Mouse (Mus musculus) frontal cortex, postnatal 36 days (tissue): Measurements from ENCODE around the gene Gm11172.
"Not testable (repeated sequence)": the region's sequence is repeated elsewhere in the genome, so short reads cannot be mapped to it uniquely, and the experiment has no call there.

Experiments
- DNase-seq, 2 experiments: peaks; one replicate each; pipeline ENCODE4 v3.0.0; 2022; ENCODE audit warnings: low spot score in 2 of 2

Gm11172 gene

DNA sequence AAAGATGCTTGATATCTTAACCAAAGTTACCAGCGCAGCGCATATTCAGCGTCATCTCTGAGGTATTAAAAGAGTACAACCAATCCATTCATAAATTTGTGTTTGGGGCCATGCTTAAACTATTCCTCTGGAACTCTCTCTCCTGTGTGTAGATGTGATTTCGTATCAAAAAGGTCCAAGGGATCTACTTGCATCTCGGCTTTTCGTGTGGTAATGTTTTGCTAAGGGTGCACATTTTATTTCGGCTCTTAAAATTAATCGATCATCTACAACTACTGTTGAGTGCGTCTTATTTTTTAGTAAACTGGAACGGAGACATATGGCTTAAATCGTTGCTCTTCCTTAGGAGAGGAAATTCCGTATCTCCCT is 21.8 kb downstream of the Gm11172 start:
- no peak for DNase-seq

DNA sequence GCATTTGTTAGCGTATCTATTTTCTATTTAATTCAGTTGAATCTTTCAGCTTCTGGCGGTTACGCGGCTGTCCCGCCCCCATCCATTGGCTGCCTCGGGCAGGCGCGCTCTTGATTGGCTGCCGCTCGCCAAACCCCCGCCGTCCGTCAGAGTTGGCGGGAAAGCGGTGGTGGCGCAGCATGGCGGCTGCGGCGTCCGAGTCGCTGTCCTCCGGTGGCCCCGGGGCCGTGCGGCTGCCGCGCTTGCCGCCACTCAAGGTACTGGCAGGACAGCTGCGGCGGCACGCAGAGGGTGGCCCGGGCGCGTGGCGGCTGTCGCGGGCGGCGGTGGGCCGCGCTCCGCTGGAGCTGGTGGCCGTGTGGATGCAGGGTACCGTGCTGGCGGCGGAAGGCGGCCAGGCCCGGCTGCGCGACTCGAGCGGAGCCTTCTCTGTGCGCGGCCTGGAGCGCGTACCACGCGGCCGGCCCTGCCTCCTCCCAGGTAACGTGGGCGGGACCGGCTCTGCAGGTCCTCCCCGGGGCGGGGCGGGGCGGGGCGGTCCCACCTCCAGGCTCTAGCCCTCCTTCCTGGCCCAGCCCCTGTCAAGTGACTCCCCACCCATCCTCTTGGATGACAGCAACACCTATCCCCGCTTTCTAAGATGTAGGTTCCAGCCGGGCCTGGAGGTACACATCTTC is 22.3 kb downstream of the Gm11172 start, which contains the start of gene Rmi2:
Rmi2 (plus strand) TSS at position 149 of the 677 bp plus-strand sequence.
- peak; percentile 76 to 81 for DNase-seq

GRCm38 (mm10) chr16:10836388-10836787 is 23.7 kb downstream of the Gm11172 start:
- DNase-seq = no peak

GRCm38 (mm10) chr16:10837250-10837649 is 24.5 kb downstream of the Gm11172 start:
- DNase-seq = no peak

- DNase-seq = no peak
Measured at GRCm38 (mm10) chr16:10837903-10838302, 25.2 kb downstream of the Gm11172 start.

DNA sequence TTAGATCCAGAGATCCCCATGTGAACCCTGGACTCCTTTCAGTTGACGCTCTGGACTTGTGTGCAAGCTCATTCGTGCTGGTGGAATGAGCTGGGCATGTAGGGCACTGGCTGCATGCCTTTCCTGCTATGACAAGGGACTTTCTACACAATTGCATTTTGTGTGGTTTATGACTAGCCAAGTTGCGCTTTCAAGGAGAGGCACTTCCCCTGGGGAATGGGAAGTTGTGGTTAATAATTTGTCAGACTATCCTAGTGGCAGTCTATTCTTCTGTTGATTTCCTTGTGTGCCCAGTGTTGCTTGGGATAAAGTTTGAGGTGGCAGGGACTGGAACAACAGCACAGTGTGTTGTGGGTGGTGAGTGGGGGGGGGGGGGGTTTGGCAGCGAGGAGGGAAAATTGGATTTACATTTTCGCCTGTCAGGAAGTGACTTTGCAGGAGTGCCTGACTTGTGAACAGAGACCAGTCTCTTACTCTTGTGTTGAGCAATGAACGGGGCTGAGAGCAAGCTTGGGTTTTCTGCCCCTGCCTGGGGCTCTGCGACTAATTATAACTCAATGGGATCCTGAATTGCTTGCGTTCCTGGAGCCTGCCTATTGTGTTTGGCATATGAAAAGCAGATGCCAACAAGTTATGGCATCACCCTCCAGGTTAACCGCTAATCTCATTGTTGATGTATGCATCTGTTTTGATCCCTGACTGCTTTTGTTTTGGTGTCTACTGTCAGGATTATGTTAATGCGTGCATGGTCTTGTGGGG is 26.0 kb downstream of the Gm11172 start:
- DNase-seq = no peak

DNA sequence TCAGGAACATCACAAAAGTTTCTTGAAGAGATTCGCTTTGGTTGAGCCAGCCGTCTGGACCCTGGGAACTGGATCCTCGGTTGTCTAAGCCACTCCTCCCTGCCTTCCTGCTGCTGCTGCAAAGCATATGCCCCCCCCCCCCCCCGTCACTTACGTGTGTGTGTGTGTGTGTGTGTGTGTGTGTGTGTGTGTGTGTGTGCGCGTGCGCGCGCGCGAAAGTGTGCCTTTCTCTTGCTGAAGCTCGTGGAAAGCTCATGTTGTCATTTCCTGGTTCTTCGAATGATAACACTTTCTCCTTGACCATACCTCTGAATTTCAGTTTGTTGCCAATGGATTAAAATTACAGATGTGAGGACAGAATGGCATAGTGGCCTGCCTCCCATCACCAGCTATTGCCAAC is 27.3 kb downstream of the Gm11172 start:
- no peak for DNase-seq

GRCm38 (mm10) chr16:10842282-10842855 is 29.7 kb downstream of the Gm11172 start:
- DNase-seq = no peak

- no peak for DNase-seq
Measured at GRCm38 (mm10) chr16:10843486-10844318, 31.0 kb downstream of the Gm11172 start.

- no peak for DNase-seq
Measured at GRCm38 (mm10) chr16:10844319-10844670, 31.6 kb downstream of the Gm11172 start.

DNA sequence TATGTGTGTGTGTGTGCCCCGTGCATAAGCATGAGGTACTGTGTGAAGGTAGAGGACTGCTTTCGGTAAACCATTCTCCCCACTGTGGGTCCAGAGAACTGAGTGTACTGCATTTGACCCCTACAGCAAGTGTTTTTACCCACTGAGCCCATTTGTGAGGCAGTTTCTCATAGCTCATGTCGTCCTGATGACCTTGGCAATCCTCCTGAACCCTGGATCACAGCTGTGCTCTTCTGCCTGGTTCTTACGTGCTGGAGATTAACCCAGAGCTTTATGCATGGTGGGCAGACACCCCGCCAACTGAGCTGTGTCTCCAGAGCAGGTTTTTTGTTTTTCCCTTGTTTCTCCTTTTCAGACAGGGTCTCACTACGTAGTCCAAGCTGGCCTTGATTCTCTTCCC is 33.2 kb downstream of the Gm11172 start:
- DNase-seq = no peak

DNA sequence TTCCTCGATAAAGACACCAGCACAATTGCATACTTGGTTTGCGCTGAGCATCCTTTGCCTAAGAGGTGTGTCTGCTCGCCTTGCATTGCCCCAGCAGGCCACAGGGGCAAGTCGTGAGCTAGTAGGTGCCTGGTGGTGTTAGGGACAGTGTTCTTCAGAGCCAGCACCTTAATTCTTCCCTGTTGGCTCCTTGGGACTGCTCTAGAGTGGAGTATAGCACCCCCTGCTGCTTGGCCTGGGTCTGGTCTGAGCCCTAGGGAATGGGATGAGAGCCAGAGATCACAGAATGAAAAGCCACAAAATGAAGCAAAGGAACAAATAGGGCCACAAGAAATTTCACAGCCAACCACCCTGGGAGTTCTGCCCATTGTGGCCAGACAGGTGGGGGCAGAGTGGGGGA is 33.8 kb downstream of the Gm11172 start:
- peak; percentile 48 to 62 for DNase-seq

DNA sequence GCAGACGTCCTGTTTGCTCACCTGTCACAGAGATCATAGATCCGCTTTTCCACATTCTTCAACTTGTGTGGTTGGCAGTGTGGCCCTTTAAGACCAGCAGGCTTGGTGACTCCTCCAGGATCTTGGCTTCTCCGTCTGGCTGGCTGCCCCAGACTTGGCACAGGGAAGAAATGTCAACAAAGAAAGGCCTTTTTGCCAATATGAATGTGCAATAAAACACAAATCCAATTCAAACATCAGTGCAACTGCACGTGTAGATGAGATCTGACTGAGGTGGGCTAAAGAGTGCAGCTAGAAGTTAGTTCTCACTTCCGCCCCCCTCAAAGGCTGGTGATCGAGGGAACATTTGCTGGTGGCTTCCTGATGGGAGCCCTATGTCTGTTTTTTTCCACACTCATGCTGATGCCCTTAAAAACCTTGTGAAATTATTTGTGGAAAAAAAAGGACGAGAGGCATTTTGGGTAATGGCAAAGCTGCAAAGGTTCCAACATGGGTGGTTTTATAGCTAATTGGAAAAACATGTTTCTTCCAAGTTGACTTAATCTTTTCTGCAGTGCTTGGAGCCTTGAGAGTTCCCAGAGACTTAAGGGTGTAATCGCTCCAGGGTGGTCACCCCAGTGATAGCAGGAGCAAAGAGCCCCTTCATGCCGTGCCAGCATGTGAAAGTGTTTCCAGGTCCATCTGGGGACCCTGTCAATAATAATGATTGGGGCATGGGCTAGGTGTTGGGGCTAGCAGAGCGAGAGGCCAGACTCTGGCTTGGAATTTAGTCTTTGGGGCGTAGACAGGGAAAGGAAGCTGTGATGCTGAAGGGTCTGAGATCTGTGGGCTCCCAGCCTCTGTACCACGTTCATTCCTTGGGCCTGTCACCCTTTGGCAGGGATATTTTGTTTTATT is 37.5 kb downstream of the Gm11172 start:
- peak; percentile 34 to 53 for DNase-seq

DNA sequence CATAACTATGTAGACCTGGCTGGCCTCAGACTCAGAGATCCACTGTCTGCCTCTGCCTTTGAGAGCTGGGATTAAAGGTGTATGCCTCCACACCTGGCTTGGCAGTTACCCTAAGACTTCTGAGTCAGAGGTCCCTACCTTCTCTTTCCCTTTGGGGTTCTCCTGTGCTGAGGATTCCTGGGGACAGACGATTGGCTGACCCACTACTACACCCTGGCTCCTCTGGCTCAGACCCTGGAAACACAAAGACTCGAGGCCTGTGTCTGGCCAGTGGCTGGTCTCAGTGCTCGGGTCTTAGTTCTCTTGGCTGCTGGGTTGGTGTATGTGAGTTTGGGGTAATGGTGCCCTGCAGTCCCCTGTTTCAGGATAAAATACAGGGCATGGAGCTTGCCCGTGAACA is 38.2 kb downstream of the Gm11172 start:
- no peak for DNase-seq

- not testable (repeated sequence) for DNase-seq
Measured at GRCm38 (mm10) chr16:10852216-10852615, 39.5 kb downstream of the Gm11172 start.

- no peak for DNase-seq
Measured at GRCm38 (mm10) chr16:10859726-10860245, 47.1 kb downstream of the Gm11172 start.

GRCm38 (mm10) chr16:10861408-10861807 is 48.7 kb downstream of the Gm11172 start:
- no peak for DNase-seq
